Mouse (Mus musculus) hindbrain, embryonic 15.5 days (tissue): ENCODE results near the gene Nt5dc3. TPM values are rescaled to one million over a fixed set of nuclear protein-coding genes. Genes with fewer than 3 reads are reported as not detected.

Experiments
- ATAC-seq: fragments of 200-750 bp; cut with Nextera tagmentation; 2 replicates; pipeline ENCODE4 v1.8.0; 2017; ENCODE audit warnings: low read depth, moderate number of reproducible peaks, moderate TSS enrichment; ENCODE audit not compliant: low FRiP score
- H3K27ac ChIP-seq: fragments of 300-500 bp; sonication (generic); replicated peaks from 2 replicates; pipeline ENCODE4 v1.5.1; 2015; ENCODE audit warnings: mild to moderate bottlenecking, inconsistent platforms
- H3K27me3 ChIP-seq: fragments of 300-500 bp; sonication (generic); 2 replicates; pipeline ENCODE4 v1.6.1; 2015; ENCODE audit warnings: control low read depth, inconsistent platforms
- H3K36me3 ChIP-seq: fragments of 300-500 bp; sonication (generic); 2 replicates; pipeline ENCODE4 v1.6.1; 2015; ENCODE audit warnings: control low read depth, inconsistent platforms
- H3K4me1 ChIP-seq: fragments of 300-500 bp; sonication (generic); replicated peaks from 2 replicates; pipeline ENCODE4 v1.6.1; 2015; ENCODE audit warnings: control low read depth, inconsistent platforms
- H3K4me2 ChIP-seq: fragments of 300-500 bp; sonication (generic); 2 replicates; pipeline ENCODE4 v1.6.1; 2015; ENCODE audit warnings: moderate library complexity, mild to moderate bottlenecking, inconsistent platforms
- H3K4me3 ChIP-seq: fragments of 300-500 bp; sonication (generic); 2 replicates; pipeline ENCODE4 v1.5.1; 2015; ENCODE audit warnings: mild to moderate bottlenecking, inconsistent platforms
- H3K9ac ChIP-seq: fragments of 300-500 bp; sonication (generic); 2 replicates; pipeline ENCODE4 v1.6.1; 2015; ENCODE audit warnings: inconsistent platforms
- H3K9me3 ChIP-seq: fragments of 300-500 bp; sonication (generic); 2 replicates; pipeline ENCODE4 v1.6.1; 2016; ENCODE audit warnings: control low read depth, inconsistent platforms
- WGBS: fragments of 180-500 bp; shearing (Covaris S2); methylation state at CpG from one replicate; pipeline ENCODE4 v1.1.7; 2015; 5-methylcytosine and 5-hydroxymethylcytosine counted together
- polyA plus RNA-seq: library from polyadenylated mRNA; unstranded; fragments of >200 nt; fragmentation: Nextera tagmentation; extraction: Ambion mirVana; gene quantifications from 2 replicates; pipeline ENCODE4 v1.2.1, GENCODE M21; 2015

Nt5dc3 gene
- polyA plus RNA-seq, 1 experiment from 2014 or later = 10.8 TPM

GRCm38 (mm10) chr10:86825871-86826522 is 47.2 kb downstream of the Nt5dc3 start:
- WGBS = 82% methylated on average over 10 of the region's 10 CpGs
- ATAC-seq = no peak
- Histone ChIP-seq H3K9me3 (no peaks in the 10 kb centered on the region), H3K4me3 (no peak overlapping the region), H3K27me3 (no peaks in the 10 kb centered on the region), H3K27ac (no peak overlapping the region), H3K4me2 (no peak overlapping the region), H3K9ac (no peak overlapping the region), H3K36me3 (peaks cover 17% of the 10 kb centered on the region), H3K4me1 (no peaks in the 10 kb centered on the region)

GRCm38 (mm10) chr10:86826929-86827328 is 48.1 kb downstream of the Nt5dc3 start:
- no peaks in the 10 kb centered on the region for H3K27me3 ChIP-seq
- ATAC-seq = no peak

GRCm38 (mm10) chr10:86828221-86829135 is 49.7 kb downstream of the Nt5dc3 start:
- Histone ChIP-seq H3K27me3 (no peaks in the 10 kb centered on the region), H3K4me1 (no peaks in the 10 kb centered on the region), H3K9ac (no peak overlapping the region), H3K9me3 (no peaks in the 10 kb centered on the region), H3K4me2 (no peak overlapping the region), H3K36me3 (peaks cover 21% of the 10 kb centered on the region), H3K27ac (no peak overlapping the region), H3K4me3 (no peak overlapping the region)
- ATAC-seq = peak; percentile 16; the same call in 1 of the 2 replicates
- 86% methylated on average over 15 of the region's 15 CpGs for WGBS

More at GRCm38 (mm10) chr10:86826929-86827328, 48.1 kb downstream of the Nt5dc3 start:
- H3K27ac ChIP-seq = no peak overlapping the region
- peaks cover 18% of the 10 kb centered on the region for H3K36me3 ChIP-seq
- H3K4me2 ChIP-seq = no peak overlapping the region
- H3K9me3 ChIP-seq = no peaks in the 10 kb centered on the region
- WGBS = 84% methylated on average over 3 of the region's 3 CpGs
- H3K4me1 ChIP-seq = no peaks in the 10 kb centered on the region
- H3K4me3 ChIP-seq = no peak overlapping the region
- H3K9ac ChIP-seq = no peak overlapping the region

- Histone ChIP-seq H3K4me2 (no peak overlapping the region), H3K4me3 (no peak overlapping the region), H3K27me3 (no peaks in the 10 kb centered on the region), H3K9me3 (no peaks in the 10 kb centered on the region), H3K4me1 (no peaks in the 10 kb centered on the region), H3K36me3 (peaks cover 25% of the 10 kb centered on the region), H3K27ac (no peak overlapping the region), H3K9ac (no peak overlapping the region)
- WGBS = 94% methylated on average over 2 of the region's 2 CpGs
- ATAC-seq = no peak
These were observed 50.7 kb downstream of the Nt5dc3 start for GRCm38 (mm10) chr10:86829515-86829914.

- H3K9me3 ChIP-seq = no peaks in the 10 kb centered on the region
- no peak overlapping the region for H3K4me2 ChIP-seq
- no peak for ATAC-seq
- H3K9ac ChIP-seq = no peak overlapping the region
- WGBS = 76% methylated on average over 4 of the region's 4 CpGs
- no peak overlapping the region for H3K4me3 ChIP-seq
- H3K4me1 ChIP-seq = no peaks in the 10 kb centered on the region
- H3K27me3 ChIP-seq = no peaks in the 10 kb centered on the region
- no peak overlapping the region for H3K27ac ChIP-seq
- peaks cover 13% of the 10 kb centered on the region; the same call in 1 of the 2 replicates for H3K36me3 ChIP-seq
These were observed 58.0 kb downstream of the Nt5dc3 start for GRCm38 (mm10) chr10:86836784-86837183.

GRCm38 (mm10) chr10:86838827-86839226 is 60.0 kb downstream of the Nt5dc3 start:
- no peak overlapping the region for H3K4me2 ChIP-seq
- no peaks in the 10 kb centered on the region for H3K27me3 ChIP-seq
- H3K4me1 ChIP-seq = no peaks in the 10 kb centered on the region
- H3K9ac ChIP-seq = no peak overlapping the region
- H3K36me3 ChIP-seq = peaks cover 9% of the 10 kb centered on the region; the same call in 1 of the 2 replicates
- no peaks in the 10 kb centered on the region for H3K9me3 ChIP-seq
- 76% methylated on average over 6 of the region's 6 CpGs for WGBS
- no peak for ATAC-seq
- no peak overlapping the region for H3K4me3 ChIP-seq
- no peak overlapping the region for H3K27ac ChIP-seq

GRCm38 (mm10) chr10:86842659-86843058 is 63.9 kb downstream of the Nt5dc3 start:
- H3K9ac ChIP-seq = no peak overlapping the region
- 88% methylated on average over 5 of the region's 5 CpGs for WGBS
- H3K36me3 ChIP-seq = no peaks in the 10 kb centered on the region
- no peak for ATAC-seq
- no peaks in the 10 kb centered on the region for H3K4me1 ChIP-seq
- no peaks in the 10 kb centered on the region for H3K9me3 ChIP-seq
- H3K27ac ChIP-seq = no peak overlapping the region
- H3K4me2 ChIP-seq = no peak overlapping the region
- no peak overlapping the region for H3K4me3 ChIP-seq
- H3K27me3 ChIP-seq = no peaks in the 10 kb centered on the region

- H3K27ac ChIP-seq = no peak overlapping the region
These were observed 68.2 kb downstream of the Nt5dc3 start for GRCm38 (mm10) chr10:86846926-86847467.

GRCm38 (mm10) chr10:86849087-86849486 is 70.3 kb downstream of the Nt5dc3 start:
- H3K27me3 ChIP-seq = no peaks in the 10 kb centered on the region
- H3K9me3 ChIP-seq = no peaks in the 10 kb centered on the region
- no peak overlapping the region for H3K4me2 ChIP-seq
- no peak for ATAC-seq
- no peak overlapping the region for H3K27ac ChIP-seq
- no peaks in the 10 kb centered on the region for H3K4me1 ChIP-seq
- H3K36me3 ChIP-seq = no peaks in the 10 kb centered on the region
- WGBS = 77% methylated on average over 4 of the region's 4 CpGs
- no peak overlapping the region for H3K9ac ChIP-seq
- no peak overlapping the region for H3K4me3 ChIP-seq

More at GRCm38 (mm10) chr10:86846926-86847467, 68.2 kb downstream of the Nt5dc3 start:
- Histone ChIP-seq H3K27me3 (no peaks in the 10 kb centered on the region), H3K9me3 (no peaks in the 10 kb centered on the region), H3K36me3 (no peaks in the 10 kb centered on the region), H3K4me3 (no peak overlapping the region), H3K4me2 (no peak overlapping the region), H3K4me1 (no peaks in the 10 kb centered on the region), H3K9ac (no peak overlapping the region)
- 83% methylated on average over 9 of the region's 9 CpGs for WGBS
- no peak for ATAC-seq

GRCm38 (mm10) chr10:86849508-86849907 is 70.7 kb downstream of the Nt5dc3 start:
- H3K9ac ChIP-seq = no peak overlapping the region
- no peaks in the 10 kb centered on the region for H3K4me1 ChIP-seq
- no peak for ATAC-seq
- no peak overlapping the region for H3K4me3 ChIP-seq
- no peaks in the 10 kb centered on the region for H3K9me3 ChIP-seq
- no peaks in the 10 kb centered on the region for H3K36me3 ChIP-seq
- H3K27me3 ChIP-seq = no peaks in the 10 kb centered on the region
- no peak overlapping the region for H3K4me2 ChIP-seq
- WGBS = 86% methylated on average over 4 of the region's 4 CpGs
- H3K27ac ChIP-seq = no peak overlapping the region

GRCm38 (mm10) chr10:86852160-86852559 is 73.4 kb downstream of the Nt5dc3 start:
- Histone ChIP-seq H3K36me3 (no peaks in the 10 kb centered on the region), H3K27me3 (no peaks in the 10 kb centered on the region), H3K9me3 (no peaks in the 10 kb centered on the region), H3K27ac (no peak overlapping the region), H3K4me3 (no peak overlapping the region), H3K9ac (no peak overlapping the region), H3K4me2 (no peak overlapping the region), H3K4me1 (no peaks in the 10 kb centered on the region)
- 67% methylated on average over 6 of the region's 6 CpGs for WGBS
- ATAC-seq = peak; percentile 68

GRCm38 (mm10) chr10:86853433-86853832 is 74.6 kb downstream of the Nt5dc3 start:
- Histone ChIP-seq H3K27me3 (no peaks in the 10 kb centered on the region), H3K9me3 (no peaks in the 10 kb centered on the region), H3K36me3 (no peaks in the 10 kb centered on the region), H3K4me3 (no peak overlapping the region), H3K27ac (no peak overlapping the region), H3K4me1 (no peaks in the 10 kb centered on the region), H3K4me2 (no peak overlapping the region), H3K9ac (no peak overlapping the region)
- ATAC-seq = no peak
- WGBS = 82% methylated on average over 3 of the region's 3 CpGs
